8 mouse cellular contexts compared by ENCODE assay signal in genomic region chr5:137348482-137349383, GRCm38 (mm10). TPM values are rescaled to one million over a fixed set of nuclear protein-coding genes. Genes with fewer than 3 reads are reported as not detected.
A peak's percentile ranks its signal among the peaks of the same experiment; 100 is the strongest.
DNase-seq lines count a peak whose midpoint lies in the region; ATAC-seq and TF ChIP-seq lines count a peak whose summit lies in the region.

No protein-coding gene starts in this region.

- under 1% methylated on average over 33 of the region's 33 CpGs for WGBS in forebrain, embryonic 10.5 days
- 12% methylated on average over 33 of the region's 33 CpGs for WGBS in thymus, adult 2 months

- no peaks in the 10 kb centered on the region for H3K27me3 ChIP-seq in forebrain, embryonic 10.5 days (ENCODE audit: poor library complexity, severe bottlenecking)
- H3K27me3 ChIP-seq in thymus, adult 2 months (ENCODE audit: control insufficient read depth, insufficient read depth, low read length) = peaks cover 7% of the 10 kb centered on the region

- peak overlapping the region; percentile 95 for H3K4me3 ChIP-seq in forebrain, embryonic 10.5 days
- H3K4me3 ChIP-seq in thymus, adult 2 months (ENCODE audit: control insufficient read depth, insufficient read depth, low read length) = no peak overlapping the region

- no peak for ATAC-seq in megakaryocyte progenitor cell, adult 5-6 weeks (replicated peaks; ENCODE audit: poor library complexity)

- H3K9me3 ChIP-seq in forebrain, embryonic 10.5 days = no peaks in the 10 kb centered on the region

- intact Hi-C loops in heart, postnatal 10 days (cut with DNase I) = loop anchor here (1.0 kb wide), 1 partner anchor 9 kb away; no protein-coding TSS in a partner anchor

- TF ChIP-seq CTCF in thymus, adult 2 months (IDR thresholded peaks at IDR 0.05; ENCODE audit: borderline replicate concordance, control insufficient read depth, extremely low read depth, insufficient read depth, low read length, poor library complexity) = no peak

- peaks cover 16% of the 10 kb centered on the region for H3K36me3 ChIP-seq in forebrain, embryonic 10.5 days (replicated peaks)
- H3K36me3 ChIP-seq in thymus, adult 2 months (ENCODE audit: control insufficient read depth, insufficient read depth, low read length) = no peaks in the 10 kb centered on the region

- no peak for TF ChIP-seq POLR2A in thymus, adult 2 months (IDR thresholded peaks at IDR 0.05; ENCODE audit: control insufficient read depth, extremely low read depth, insufficient read depth, low read length, poor library complexity)

- peak overlapping the region; percentile 99 for H3K27ac ChIP-seq in forebrain, embryonic 10.5 days
- no peak overlapping the region for H3K27ac ChIP-seq in thymus, adult 2 months (ENCODE audit: control insufficient read depth, insufficient read depth, low read length)

- H3K4me1 ChIP-seq in forebrain, embryonic 10.5 days = peaks cover 77% of the 10 kb centered on the region
- H3K4me1 ChIP-seq in thymus, adult 2 months (replicated peaks; ENCODE audit: control insufficient read depth, insufficient read depth, low read length) = 0 out of 2 replicates have a peak, but pooled peaks cover 4% of the 10 kb centered on the region

- peak; percentile 16 to 65 for DNase-seq in adrenal gland, adult 18-20 months (ENCODE audit: low spot score in 2 of 2)
- peak; percentile 55 for DNase-seq in forebrain, embryonic 10.5 days (ENCODE audit: extremely low spot score, low spot score)
- peak; percentile 88 to 89 for DNase-seq in heart, postnatal 10 days
- DNase-seq in kidney, postnatal 25 days = peak; percentile 89 to 96
- peak; percentile 83 to 93 for DNase-seq in lung, postnatal 4 days
- DNase-seq in thymus, adult 2 months = no peak
- no peak for DNase-seq in frontal cortex, postnatal 10 days (ENCODE audit: low spot score in 2 of 2)

RNA-seq across cellular contexts. Expression of gene Ephb4, which starts 1.2 kb away (rescaled TPM):
- 10 to 100 TPM; 42.4 to 47.0 TPM for total RNA-seq in adrenal gland, adult 18-20 months (2021)
- 31.9 and 33.5 TPM in 2 replicates for polyA plus RNA-seq in forebrain, embryonic 10.5 days (2016; fragmentation: Nextera tagmentation; extraction: Ambion mirVana)
- 100 to 1,000 TPM; 103 to 111 TPM for total RNA-seq in heart, postnatal 10 days (2021)
- 9.2 and 10.4 TPM in 2 replicates for polyA plus RNA-seq in thymus, adult 2 months (2012; rRNA removed)
- total RNA-seq in megakaryocyte progenitor cell, adult 5-6 weeks (2015) = 0.05 and 0.10 TPM in 2 replicates
- total RNA-seq in megakaryocyte progenitor cell, adult 5-6 weeks (2017) = 0.27 TPM in 1 of 2 replicates, not detected in the other

RNA-seq across cellular contexts. Expression of gene Slc12a9, which starts 15.3 kb away (rescaled TPM):
- 1 to 10 TPM; 8.4 to 8.6 TPM for total RNA-seq in adrenal gland, adult 18-20 months (2021)
- 10.6 and 11.8 TPM in 2 replicates for polyA plus RNA-seq in forebrain, embryonic 10.5 days (2016; fragmentation: Nextera tagmentation; extraction: Ambion mirVana)
- 1 to 10 TPM; 4.4 to 5.4 TPM for total RNA-seq in heart, postnatal 10 days (2021)
- 37.4 and 39.2 TPM in 2 replicates for polyA plus RNA-seq in thymus, adult 2 months (2012; rRNA removed)
- 2.4 and 4.4 TPM in 2 replicates for total RNA-seq in megakaryocyte progenitor cell, adult 5-6 weeks (2015)
- 5.3 and 5.7 TPM in 2 replicates for total RNA-seq in megakaryocyte progenitor cell, adult 5-6 weeks (2017)

RNA-seq across cellular contexts. Expression of gene Trip6, which starts 34.5 kb away (rescaled TPM):
- 10 to 100 TPM; 30.1 to 39.4 TPM for total RNA-seq in adrenal gland, adult 18-20 months (2021)
- 70.3 and 73.0 TPM in 2 replicates for polyA plus RNA-seq in forebrain, embryonic 10.5 days (2016; fragmentation: Nextera tagmentation; extraction: Ambion mirVana)
- total RNA-seq in heart, postnatal 10 days (2021) = 10 to 100 TPM; 22.5 to 23.3 TPM
- 25.0 and 28.0 TPM in 2 replicates for polyA plus RNA-seq in thymus, adult 2 months (2012; rRNA removed)
- 4.0 and 6.7 TPM in 2 replicates for total RNA-seq in megakaryocyte progenitor cell, adult 5-6 weeks (2015)
- total RNA-seq in megakaryocyte progenitor cell, adult 5-6 weeks (2017) = 7.1 and 7.5 TPM in 2 replicates

RNA-seq across cellular contexts. Expression of gene Srrt, which starts 41.3 kb away (rescaled TPM):
- 100 to 1,000 TPM; 169 to 174 TPM for total RNA-seq in adrenal gland, adult 18-20 months (2021)
- polyA plus RNA-seq in forebrain, embryonic 10.5 days (2016; fragmentation: Nextera tagmentation; extraction: Ambion mirVana) = 205 and 209 TPM in 2 replicates
- 10 to 100 TPM; 91.0 to 91.9 TPM for total RNA-seq in heart, postnatal 10 days (2021)
- 432 and 434 TPM in 2 replicates for polyA plus RNA-seq in thymus, adult 2 months (2012; rRNA removed)
- 133 and 143 TPM in 2 replicates for total RNA-seq in megakaryocyte progenitor cell, adult 5-6 weeks (2015)
- total RNA-seq in megakaryocyte progenitor cell, adult 5-6 weeks (2017) = 241 and 321 TPM in 2 replicates

RNA-seq across cellular contexts. Expression of gene Ufsp1, which starts 54.3 kb away (rescaled TPM):
- 10 to 100 TPM in 1 of 2 experiments, 1 to 10 TPM in 1; 8.8 to 10.2 TPM for total RNA-seq in adrenal gland, adult 18-20 months (2021)
- 10.3 and 10.4 TPM in 2 replicates for polyA plus RNA-seq in forebrain, embryonic 10.5 days (2016; fragmentation: Nextera tagmentation; extraction: Ambion mirVana)
- 1 to 10 TPM; 8.8 to 10.0 TPM for total RNA-seq in heart, postnatal 10 days (2021)
- polyA plus RNA-seq in thymus, adult 2 months (2012; rRNA removed) = 41.1 and 44.1 TPM in 2 replicates
- 0.61 and 2.9 TPM in 2 replicates for total RNA-seq in megakaryocyte progenitor cell, adult 5-6 weeks (2015)
- 1.3 and 3.8 TPM in 2 replicates for total RNA-seq in megakaryocyte progenitor cell, adult 5-6 weeks (2017)

Comparison
In these comparisons a context has a peak if more than half of its experiments do, and no peak if none do; other contexts are left out.
1. DNase-seq: peak in adrenal gland, adult 18-20 months (2 of 2), forebrain, embryonic 10.5 days (single experiment), heart, postnatal 10 days (2 of 2), kidney, postnatal 25 days (2 of 2) and lung, postnatal 4 days (2 of 2); none in thymus, adult 2 months (single experiment) and frontal cortex, postnatal 10 days (0 of 2).
2. RNA of gene Ephb4, which starts 1.2 kb away (total RNA-seq): 103 to 111 TPM in heart, postnatal 10 days and 42.4 to 47.0 TPM in adrenal gland, adult 18-20 months; 0.05 to 0.27 TPM in megakaryocyte progenitor cell, adult 5-6 weeks; every median in the first group is over 10 times any median in the second.